Mouse (Mus musculus) CD4-positive helper T cell, adult 2 months (primary cell): Measurements from ENCODE around the gene Etv1.
A peak's percentile ranks its signal among the peaks of the same experiment; 100 is the strongest.
"Not testable (repeated sequence)": the region's sequence is repeated elsewhere in the genome, so short reads cannot be mapped to it uniquely, and the experiment has no call there.

Source experiments
- DNase-seq: peaks from one replicate; pipeline ENCODE4 v3.0.0-alpha.2; 2012; ENCODE audit warnings: low read depth, missing footprints, low spot score

The Etv1 gene

DNA sequence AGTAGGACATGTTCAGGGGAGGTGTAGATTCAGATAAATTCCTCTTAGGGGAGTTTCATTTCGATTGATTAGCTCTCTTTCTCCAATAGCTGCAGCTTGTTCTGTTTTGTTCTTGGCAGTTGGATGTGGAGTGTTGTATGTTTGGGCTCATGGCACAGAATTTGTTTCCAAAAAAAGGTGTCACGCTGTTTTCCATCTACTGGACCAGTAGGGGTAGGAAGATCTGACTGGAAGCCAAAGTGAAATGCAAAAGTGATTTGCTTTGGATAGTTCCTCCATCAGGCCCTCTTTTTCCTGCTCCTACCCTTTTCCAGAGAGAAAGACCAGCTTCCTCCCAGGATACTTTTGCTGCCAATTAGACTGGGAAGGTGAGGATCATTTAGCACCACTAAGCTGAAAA, 39.1 kb downstream of the Etv1 start:
- no peak for DNase-seq

DNA sequence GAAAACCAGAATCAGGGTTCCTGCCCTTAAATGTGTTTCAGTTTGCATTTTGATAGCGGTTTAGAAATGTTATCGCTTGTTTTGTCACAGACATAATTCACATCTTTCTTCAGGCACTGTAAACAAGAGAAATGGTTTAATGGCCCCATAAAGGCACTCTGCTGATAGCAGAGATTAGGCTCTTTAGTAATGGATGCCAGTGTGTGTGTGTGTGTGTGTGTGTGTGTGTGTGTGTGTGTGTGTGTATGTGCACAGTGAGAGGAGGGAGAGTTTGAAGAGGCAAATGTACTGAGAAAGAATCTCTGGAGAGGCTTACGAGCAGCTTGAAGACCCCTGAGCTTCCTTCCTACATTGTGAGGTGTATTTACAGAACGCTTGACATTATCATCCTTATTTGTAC, 41.5 kb downstream of the Etv1 start:
- no peak for DNase-seq

DNA sequence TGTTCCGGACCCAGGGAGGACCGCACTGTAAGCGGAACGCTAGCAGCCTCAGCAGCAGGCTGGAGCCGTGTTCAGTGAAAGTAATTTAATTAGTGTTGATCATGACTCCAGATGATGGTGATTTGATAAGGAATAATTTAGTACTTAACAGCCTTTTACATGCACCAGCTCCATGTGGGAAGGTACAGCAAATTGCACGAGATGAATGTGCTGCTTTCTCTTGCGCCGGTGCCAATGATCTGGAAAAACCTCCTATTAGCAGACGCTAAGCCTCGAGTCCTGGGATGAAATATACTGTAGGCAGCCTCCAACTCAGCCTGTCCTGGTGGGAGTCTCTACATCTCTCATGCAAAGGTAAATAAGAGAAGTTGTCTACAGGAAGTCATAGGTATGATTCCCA, 45.2 kb downstream of the Etv1 start:
- DNase-seq: no peak

DNA sequence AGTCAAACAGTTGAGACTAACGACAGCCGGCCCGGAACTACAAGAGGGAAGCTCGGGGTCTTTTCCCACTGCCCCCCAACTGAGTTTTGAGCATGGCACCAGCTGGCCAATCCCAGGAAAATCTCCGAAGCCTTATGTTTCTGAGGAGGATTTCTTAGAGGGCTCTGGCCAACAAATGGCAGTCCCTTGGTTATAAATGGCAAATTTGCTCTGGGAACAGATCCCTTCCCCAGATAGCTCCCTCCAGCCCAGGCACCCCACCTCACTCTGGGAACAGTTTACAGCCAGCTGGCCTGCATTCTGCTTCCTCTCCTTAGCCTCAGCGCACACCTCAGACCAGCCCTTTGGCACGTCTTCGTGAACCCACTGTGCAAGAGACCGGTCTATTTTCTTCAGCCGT, 53.8 kb downstream of the Etv1 start:
- DNase-seq: no peak

DNA sequence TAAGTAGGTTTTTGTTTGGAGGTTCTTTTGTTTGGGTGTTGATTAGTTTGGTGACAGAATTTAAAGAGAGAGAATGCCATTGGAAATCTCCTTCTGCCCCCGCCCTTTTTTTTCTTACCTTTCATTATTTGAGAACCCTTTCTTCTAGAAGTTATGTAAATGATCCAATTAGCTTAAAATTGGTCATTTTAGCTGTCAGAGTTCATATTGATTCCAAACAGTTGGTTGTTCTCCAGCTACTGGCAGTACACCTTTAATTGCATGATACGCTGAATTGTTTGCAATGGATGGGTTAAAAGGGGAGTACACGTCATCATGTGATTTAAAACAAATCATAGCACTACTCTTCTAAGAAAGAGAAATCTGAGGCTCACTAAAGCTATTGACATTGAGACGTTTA, 55.4 kb downstream of the Etv1 start:
- no peak for DNase-seq

DNA sequence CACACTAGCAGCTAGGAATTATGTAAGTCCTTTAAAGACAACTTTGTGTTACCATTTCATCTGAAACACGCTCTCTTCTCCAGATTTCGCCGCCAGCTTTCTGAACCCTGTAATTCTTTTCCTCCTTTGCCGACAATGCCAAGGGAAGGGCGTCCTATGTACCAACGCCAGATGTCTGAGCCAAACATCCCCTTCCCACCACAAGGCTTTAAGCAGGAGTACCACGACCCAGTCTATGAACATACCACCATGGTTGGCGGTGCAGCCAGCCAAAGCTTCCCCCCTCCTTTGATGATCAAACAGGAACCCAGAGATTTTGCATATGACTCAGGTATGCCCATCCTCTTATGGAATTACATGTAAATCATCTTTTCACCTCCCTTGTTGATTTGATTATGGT, 55.8 kb downstream of the Etv1 start:
- not testable (repeated sequence) for DNase-seq

DNA sequence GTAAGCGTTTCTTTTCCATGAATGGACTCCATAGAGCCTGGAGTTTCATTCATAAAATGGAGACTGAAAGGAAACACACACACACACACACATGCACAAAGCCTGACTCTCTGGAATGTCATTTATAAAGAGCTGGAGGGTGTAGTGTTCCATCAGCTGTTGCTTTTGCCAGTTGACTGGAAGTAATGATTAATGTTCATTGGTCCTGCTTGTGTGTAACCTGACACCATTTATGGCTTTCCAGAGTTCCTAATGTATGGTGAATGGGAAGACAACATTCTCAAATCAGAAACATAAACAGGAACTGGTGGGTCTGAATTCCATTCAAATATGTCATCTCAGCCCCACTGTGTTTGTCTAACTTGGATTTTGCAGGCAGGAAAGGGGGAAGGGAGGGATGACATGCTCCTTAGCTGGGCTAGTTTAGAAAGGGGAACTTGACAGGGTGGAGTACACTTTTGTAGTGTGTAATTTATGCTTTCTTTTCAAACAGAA, 64.7 kb downstream of the Etv1 start:
- no peak for DNase-seq

DNA sequence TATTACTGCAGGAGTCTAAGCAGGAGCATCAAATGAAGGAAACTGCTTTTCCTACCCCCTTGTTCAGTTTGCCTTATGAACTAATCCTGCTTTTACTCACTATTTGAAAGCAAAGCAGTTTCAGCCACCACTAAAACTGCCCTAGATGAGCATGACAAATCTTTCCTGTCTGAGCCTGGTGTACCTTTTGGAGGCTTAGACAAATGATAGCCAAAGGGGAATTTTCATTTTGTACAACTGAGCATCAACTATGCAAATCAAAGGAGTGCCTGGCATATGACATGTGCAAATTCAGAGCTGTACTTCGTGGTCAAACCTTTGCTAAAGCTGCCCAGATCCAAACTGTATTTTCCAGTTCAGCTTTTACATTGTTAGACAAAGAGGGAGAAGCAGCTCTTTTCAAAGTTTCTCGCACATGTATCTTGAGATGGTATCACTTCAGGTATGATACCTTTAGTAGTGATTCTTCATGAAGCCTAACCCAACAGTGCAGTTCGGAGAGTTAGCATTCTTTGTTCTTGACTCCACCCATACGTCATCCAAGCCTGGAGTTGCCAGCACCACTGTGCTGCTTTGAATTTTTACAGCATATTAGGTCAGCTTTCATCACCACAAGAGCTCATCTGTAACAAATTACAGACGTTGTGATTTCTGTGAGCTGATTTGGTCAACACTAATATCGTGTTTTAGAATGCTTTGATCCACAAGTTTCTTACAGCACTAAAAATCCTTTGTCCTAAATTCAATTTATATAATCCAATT, 68.5 kb downstream of the Etv1 start:
- no peak for DNase-seq

DNA sequence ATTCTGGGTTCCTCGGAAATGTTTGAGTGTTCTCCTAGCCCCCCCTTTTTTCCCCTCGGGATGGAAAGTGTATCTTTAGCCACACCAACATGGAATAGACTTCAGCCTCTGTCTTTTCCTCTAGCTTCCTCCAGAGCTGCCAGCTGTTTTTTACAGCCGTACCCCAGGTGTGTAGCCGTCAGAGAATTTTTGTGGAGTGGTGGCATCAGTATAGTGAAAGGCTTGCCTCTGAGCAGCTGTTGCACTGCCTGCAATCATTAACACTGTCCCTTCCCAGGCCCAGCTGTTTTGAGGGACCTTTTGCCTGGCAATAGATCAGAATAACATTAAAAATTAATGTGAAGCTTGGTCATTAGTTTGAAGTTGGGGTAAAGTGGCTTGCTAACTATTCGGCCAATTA, 70.8 kb downstream of the Etv1 start:
- DNase-seq: no peak

DNA sequence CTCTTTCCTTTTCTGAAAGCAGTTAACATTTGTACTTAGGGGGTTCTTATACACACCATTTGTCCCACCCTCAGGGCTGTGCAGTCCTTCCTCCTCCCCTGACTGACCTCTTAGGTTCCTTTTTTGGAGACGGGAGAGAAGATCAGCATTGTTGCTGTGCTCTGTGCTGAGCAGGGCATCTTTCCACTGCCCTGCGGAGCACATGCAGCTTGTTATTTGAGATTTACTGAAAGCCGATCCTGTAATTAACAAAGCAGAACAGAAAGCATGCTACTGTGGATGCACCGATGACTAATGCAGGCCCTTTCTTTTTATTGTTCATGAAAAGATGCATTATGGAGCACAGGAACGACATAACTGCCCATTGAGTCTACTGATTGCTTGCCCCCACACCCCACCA, 75.1 kb downstream of the Etv1 start:
- no peak for DNase-seq

DNA sequence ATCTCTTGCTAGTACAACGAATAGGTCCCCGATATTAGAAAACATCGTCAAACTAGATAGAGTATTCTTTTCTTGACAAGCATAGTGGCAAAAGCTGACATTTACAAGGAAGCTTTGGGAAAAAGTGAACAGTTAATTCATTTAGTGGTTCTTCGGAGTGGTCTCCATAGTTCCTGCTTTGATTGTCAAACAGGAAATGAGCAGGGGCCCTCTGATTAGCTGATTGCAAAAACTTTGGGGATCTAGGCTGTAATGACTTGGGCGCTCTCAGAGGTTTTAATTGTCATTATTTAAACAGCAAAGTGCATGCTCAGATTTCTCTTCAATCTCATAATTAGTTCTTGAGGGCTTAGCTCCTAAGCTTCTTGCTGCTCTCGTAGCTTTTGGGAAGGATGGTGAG, 75.6 kb downstream of the Etv1 start:
- DNase-seq: no peak

DNA sequence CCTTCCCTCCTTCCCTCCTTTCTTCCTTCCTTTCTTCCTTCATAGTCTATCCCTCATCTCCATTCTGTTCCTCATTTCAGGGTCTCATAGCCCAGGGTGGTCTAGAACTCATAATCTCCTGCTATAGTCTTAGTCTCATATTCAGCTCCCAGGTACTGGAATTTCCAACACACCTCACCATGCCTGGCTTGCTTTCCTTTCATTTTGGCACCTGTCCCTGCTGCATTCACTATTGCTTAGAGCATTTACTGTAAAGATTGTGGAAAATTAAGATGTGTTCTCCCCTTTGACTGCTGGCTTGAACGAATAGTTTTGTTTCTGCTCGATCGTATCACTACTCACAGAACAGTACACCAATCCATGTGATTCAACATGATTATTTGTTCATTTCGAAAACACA, 80.5 kb downstream of the Etv1 start:
- DNase-seq: no peak

DNA sequence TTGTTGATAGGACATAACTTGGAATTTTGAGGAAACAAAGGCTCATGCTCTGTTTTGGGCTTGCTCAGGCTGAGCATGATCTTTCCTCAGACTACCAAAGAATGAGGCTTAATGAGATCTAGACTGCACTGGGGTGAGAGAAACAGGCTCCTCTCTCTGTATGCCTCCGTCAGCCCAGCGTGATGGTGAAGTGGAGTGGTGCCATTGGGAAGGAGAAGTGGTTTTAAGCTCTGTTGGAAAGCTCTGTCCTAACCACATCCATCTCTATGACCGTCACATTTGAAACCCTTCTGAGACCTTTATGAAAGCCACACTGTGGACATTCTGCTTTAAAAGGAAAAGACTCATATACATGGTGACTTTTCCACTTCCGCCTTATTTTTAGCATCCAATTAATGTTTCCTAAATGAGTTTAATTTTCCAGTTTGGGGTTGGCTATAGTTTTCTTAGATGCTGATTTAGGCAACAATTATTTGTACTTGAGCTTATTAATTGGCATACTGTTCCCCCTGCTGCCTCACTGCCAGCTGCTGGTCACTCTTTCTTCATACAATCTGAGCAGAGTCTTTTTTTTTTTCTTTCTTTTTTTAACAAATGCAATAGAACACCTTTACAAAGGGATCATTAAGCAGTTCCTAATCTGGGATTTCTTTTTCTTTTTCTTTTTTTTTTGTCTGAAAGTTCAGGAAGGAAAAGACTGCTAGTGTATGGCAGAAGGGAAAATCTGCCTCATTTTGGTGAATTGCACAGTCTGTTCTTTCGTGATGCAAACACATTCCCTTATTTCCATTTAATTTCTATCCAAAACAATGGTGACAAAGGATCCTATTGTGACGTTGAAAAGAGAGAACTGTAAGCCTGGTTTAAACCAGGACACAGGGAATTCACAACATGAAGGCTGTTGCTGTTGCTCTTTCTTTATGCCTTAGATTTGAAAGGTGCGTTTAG, 81.3 kb downstream of the Etv1 start:
- DNase-seq: no peak

DNA sequence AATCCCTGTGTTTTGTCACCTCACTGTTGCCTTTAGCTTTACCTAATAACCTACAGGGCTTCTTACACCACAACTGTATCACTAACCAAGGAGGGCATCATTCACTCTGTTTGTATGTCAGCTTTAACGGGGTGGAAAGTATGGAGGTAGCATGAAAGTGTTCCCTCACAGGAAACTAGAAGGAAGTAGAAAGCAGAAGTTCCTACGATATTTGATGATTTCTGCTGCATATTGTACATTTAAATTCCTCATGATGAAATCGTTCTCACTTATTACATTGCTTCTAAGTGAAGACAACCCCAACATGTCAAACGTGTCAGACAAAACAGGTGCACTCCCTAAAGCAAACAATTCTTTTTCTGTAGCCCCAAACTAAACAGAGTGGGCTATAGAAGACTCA, 84.2 kb downstream of the Etv1 start:
- DNase-seq: no peak

DNA sequence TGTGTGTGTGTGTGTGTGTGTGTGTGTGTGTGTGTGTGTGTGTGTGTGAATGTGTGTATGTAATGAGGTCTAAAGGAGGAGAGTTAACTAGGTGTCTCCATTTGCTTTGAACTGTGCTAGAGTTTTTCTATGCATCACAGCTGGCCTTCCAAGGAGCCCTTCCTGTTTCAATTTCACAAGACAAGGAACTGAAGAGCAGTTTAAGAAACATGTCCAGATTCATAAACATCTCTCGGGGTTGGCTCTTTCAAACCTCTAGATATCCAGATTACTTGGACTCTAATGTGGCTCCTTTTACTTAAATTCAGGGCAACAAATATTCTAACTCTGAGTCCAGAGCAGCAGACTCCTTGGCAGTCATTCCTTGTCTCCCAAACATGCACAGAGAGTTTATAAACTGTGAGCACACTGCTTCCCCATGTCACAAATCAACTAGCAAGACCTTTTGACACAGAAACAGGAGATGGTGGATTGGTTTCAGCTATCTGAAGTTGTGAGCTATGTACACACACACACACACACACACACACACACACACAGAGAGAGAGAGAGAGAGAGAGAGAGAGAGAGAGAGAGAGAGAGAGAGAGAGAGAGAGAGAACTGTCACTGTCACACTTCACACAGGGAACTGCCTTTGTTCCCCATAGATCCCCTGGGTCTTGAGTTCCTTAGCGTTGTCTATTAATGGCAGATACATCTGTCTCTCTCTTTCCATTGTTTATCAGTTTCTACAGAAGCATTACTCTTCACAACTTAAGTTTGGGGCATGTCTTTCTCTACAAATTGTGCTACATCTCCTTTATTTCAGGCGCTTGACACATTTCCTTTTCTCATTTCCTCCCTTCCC, 85.0 kb downstream of the Etv1 start:
- peak; percentile 6 for DNase-seq

DNA sequence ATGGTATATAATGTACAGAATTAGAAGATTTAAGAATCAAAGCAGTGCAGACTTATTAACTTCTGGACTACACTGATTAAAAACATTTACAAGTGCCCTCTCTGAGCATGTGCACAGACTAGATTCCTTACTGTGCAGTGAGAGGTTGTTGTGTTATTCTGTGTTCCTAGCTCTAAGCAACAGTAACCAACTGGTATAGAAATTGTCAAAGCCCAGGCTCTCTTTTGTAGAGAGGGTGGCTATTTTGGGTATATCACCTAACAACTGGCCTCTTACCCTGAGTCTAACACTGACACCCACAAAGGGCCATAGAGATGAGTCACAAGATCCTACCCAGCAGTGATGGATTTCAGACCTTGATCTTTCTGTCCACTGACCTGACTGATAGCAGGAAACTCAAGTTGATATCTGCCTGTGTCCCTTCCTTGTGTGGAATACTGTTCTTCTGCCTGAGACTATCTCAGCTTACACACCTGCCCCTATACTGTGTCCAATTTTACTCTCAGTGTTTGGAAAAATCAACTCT, 95.4 kb downstream of the Etv1 start:
- no peak for DNase-seq

DNA sequence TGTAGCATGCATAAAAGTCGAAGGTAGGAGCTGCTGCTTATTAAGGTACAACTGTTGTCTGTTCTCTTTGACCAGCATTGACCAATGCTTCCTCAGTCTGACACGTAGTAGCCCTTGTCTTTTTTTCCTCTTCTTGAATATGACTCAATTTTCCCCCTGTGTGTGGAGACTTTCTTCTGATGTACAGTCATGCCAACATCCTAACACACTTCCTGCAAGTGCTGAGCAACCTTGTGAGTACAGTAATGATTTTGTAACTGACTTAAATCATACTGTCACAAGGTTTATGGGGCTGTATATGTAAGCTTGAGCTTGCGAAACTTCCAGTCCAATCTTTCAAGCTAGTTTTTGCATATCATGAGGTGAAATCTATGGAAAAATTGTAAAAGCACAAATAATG, 125.3 kb downstream of the Etv1 start:
- DNase-seq: no peak

DNA sequence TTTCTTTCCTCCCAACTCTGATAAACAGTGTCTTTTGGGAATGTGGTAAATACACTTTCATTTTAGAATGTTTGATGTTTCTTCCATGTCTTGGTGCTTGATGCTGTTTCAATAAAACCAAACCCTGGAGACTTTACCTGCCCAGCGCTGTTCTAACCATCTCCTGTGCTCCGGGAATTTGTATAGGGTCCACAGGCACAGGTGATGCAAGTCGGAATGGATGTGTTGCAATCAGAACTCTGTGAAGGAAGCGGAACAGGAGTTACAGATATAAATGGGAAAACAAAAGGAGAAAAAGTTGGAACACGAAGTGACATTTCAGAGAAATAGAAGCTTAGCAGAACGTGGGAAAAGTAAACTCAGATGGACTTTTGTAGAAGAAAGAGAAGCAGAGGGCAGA, 127.1 kb downstream of the Etv1 start:
- DNase-seq: no peak

DNA sequence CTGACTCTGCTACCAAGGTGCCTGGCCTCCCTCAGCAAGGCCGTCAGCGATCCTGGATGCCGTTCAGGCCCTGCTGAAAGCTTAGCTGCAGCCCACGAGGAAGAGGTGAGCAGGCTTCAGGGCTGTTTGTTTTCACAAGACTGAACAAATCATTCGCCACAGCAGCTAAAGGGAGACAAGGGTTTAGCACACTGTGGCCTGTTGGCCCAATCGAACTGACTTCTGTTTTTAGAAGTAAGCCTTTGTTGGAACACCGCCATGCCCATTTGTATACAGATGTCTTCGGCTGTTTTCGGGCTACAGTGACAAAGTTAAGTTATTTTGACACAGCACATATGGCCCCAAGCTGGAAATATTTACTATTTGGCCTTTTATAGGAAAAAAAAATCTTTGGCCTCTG, 127.6 kb downstream of the Etv1 start:
- no peak for DNase-seq

DNA sequence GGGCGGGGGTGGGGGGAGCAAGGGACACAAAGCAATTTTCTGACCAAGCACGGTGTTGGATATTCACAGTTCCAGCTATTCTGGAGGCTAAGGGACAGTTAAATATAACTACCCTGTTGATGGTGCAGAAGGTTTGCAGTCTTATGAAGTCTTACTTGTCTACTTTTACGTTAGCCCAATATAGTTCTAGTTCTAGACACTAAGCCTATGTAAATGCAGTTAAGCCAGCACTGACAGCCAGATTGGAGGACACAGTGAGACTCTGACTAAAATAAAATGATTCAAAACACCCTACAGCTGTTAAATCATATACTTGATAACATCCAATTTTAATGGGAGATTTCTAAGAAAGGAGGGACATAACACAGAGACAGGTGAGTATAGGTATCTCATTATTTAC, 129.8 kb downstream of the Etv1 start:
- no peak for DNase-seq
